Mouse (Mus musculus) ES-E14 (cell line): ENCODE results near the gene Tcf12.

Experiments
- HCFC1 ChIP-seq: IDR thresholded peaks from 2 replicates; pipeline ENCODE4 v1.6.1; 2012; ENCODE audit warnings: low read length, inconsistent platforms, borderline replicate concordance; ENCODE audit not compliant: insufficient read depth
- MAFK ChIP-seq: IDR thresholded peaks from 2 replicates; pipeline ENCODE4 v1.6.1; 2014; ENCODE audit warnings: mild to moderate bottlenecking, low read depth, low read length, inconsistent platforms; ENCODE audit not compliant: insufficient read depth
- ZC3H11A ChIP-seq: IDR thresholded peaks from 2 replicates; pipeline ENCODE4 v1.6.1; 2012; ENCODE audit warnings: low read depth, mild to moderate bottlenecking, inconsistent platforms, low read length, borderline replicate concordance
- ZNF384 ChIP-seq: IDR thresholded peaks from 2 replicates; pipeline ENCODE4 v1.6.1; 2012; ENCODE audit warnings: low read depth, low read length, inconsistent platforms

GRCm38 (mm10) chr9:72088893-72089611 is 22.6 kb downstream of the Tcf12 start:
- no peak for TF ChIP-seq HCFC1
- no peak for TF ChIP-seq MAFK
- no peak for TF ChIP-seq ZNF384
- no peak for TF ChIP-seq ZC3H11A
